Mouse (Mus musculus) stomach, postnatal 0 days (tissue): Measurements from ENCODE around the gene Parp9.

Experiments
- CTCF ChIP-seq: IDR thresholded peaks from 2 replicates; pipeline ENCODE4 v1.5.1; 2016; ENCODE audit warnings: antibody characterized with exemption, low read depth, mild to moderate bottlenecking, moderate library complexity
- EP300 ChIP-seq: optimal IDR thresholded peaks from 2 replicates; pipeline ENCODE3; 2016; ENCODE audit warnings: antibody characterized with exemption

DNA sequence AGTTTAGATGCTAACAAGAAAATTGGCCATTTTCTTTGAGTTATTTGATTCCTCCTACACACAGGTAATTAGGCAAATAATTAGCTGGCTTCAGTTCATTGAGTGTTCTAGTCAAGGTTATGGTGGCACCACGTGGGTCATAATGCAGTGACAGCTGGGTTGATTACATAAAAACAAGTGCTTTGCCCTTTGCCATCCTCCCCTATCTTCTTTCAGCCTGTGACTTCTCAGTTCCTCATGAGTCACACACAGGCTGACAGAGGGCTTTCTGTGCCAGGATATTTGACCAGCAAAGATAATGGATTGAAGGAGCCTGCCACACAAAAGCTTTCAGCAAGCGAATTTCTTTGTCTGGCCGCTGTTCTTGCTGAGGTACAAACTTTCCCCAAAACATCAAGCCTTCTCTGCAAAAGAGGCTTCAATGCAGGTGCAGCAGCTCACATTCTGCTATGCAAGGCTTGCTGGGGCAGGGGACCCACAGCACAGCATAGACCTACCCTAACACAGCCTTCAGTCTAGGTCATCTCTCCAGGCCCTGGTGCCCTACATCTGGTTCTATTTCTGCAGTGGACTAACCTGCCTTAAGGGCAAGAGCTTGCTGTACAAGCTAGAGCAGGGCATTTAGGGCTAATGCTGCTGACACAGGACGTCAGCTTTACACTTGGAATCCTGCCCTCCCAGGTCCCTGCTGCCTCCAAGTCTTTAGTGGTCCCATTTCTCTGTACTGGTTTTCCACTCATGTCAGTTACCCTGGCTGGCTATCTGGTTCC, 30.7 kb upstream of the Parp9 start:
- TF ChIP-seq CTCF, result no peak
- TF ChIP-seq EP300, result no peak
